Mouse (Mus musculus) heart, embryonic 16.5 days (tissue): ENCODE results near the gene Mettl11b. TPM values are rescaled to one million over a fixed set of nuclear protein-coding genes. Genes with fewer than 3 reads are reported as not detected.

Source experiments
- ATAC-seq: fragments of 200-750 bp; cut with Nextera tagmentation; replicated peaks from 2 replicates; pipeline ENCODE4 v1.8.0; 2017; ENCODE audit warnings: moderate number of reproducible peaks; ENCODE audit not compliant: insufficient read depth, low FRiP score; ENCODE audit errors: extremely low read depth
- H3K27ac ChIP-seq: fragments of 300-500 bp; sonication (generic); 2 replicates; pipeline ENCODE4 v1.5.1; 2014; ENCODE audit warnings: mild to moderate bottlenecking, low read length, control low read depth, moderate library complexity
- H3K27me3 ChIP-seq: fragments of 300-500 bp; sonication (generic); 2 replicates; pipeline ENCODE4 v1.6.1; 2014; ENCODE audit warnings: low read length, mixed read lengths; ENCODE audit not compliant: control insufficient read depth, insufficient read depth
- H3K36me3 ChIP-seq: fragments of 300-500 bp; sonication (generic); 2 replicates; pipeline ENCODE4 v1.6.1; 2014; ENCODE audit not compliant: control insufficient read depth, insufficient read depth
- H3K4me1 ChIP-seq: fragments of 300-500 bp; sonication (generic); 2 replicates; pipeline ENCODE4 v1.6.1; 2014; ENCODE audit warnings: low read length, mixed read lengths; ENCODE audit not compliant: control insufficient read depth, insufficient read depth
- H3K4me2 ChIP-seq: fragments of 300-500 bp; sonication (generic); 2 replicates; pipeline ENCODE4 v1.6.1; 2014; ENCODE audit warnings: low read depth, mild to moderate bottlenecking, control low read depth, low read length
- H3K4me3 ChIP-seq: fragments of 300-500 bp; sonication (generic); 2 replicates; pipeline ENCODE4 v1.5.1; 2014; ENCODE audit warnings: mild to moderate bottlenecking, control low read depth, low read length
- H3K9ac ChIP-seq: fragments of 300-500 bp; sonication (generic); 2 replicates; pipeline ENCODE4 v1.6.1; 2014; ENCODE audit warnings: low read length, control low read depth
- H3K9me3 ChIP-seq: fragments of 300-500 bp; sonication (generic); replicated peaks from 2 replicates; pipeline ENCODE4 v1.6.1; 2016; ENCODE audit warnings: low read length; ENCODE audit not compliant: control insufficient read depth
- WGBS: fragments of 180-500 bp; shearing (Covaris S2); extraction: QIAGEN DNeasy Blood & Tissue Kit; methylation state at CpG from one replicate; pipeline ENCODE4 v1.1.7; 2014; 5-methylcytosine and 5-hydroxymethylcytosine counted together
- polyA plus RNA-seq: library from polyadenylated mRNA; unstranded; fragments of >200 nt; fragmentation: Nextera tagmentation; extraction: Ambion mirVana; gene quantifications from 2 replicates; pipeline ENCODE4 v1.2.1, GENCODE M21; 2015

Mettl11b gene
- polyA plus RNA-seq, 1 experiment from 2014 or later, result not detected

- Histone ChIP-seq H3K27me3 (no peaks in the 10 kb centered on the region), H3K9ac (no peak overlapping the region), H3K4me1 (0 out of 2 replicates have a peak, but pooled peaks cover 2% of the 10 kb centered on the region), H3K4me2 (no peak overlapping the region), H3K4me3 (no peak overlapping the region), H3K9me3 (no peaks in the 10 kb centered on the region), H3K27ac (no peak overlapping the region), H3K36me3 (no peaks in the 10 kb centered on the region)
- ATAC-seq, result no peak
Observed at GRCm38 (mm10) chr1:163658535-163658928, 66.5 kb downstream of the Mettl11b start.

GRCm38 (mm10) chr1:163657766-163658534, 67.1 kb downstream of the Mettl11b start:
- no peak overlapping the region for H3K4me2 ChIP-seq
- H3K4me1 ChIP-seq, result 0 out of 2 replicates have a peak, but pooled peaks cover 2% of the 10 kb centered on the region
- 70% methylated on average over 7 of the region's 7 CpGs for WGBS
- ATAC-seq, result no peak
- H3K4me3 ChIP-seq, result no peak overlapping the region
- no peaks in the 10 kb centered on the region for H3K27me3 ChIP-seq
- no peak overlapping the region for H3K27ac ChIP-seq
- no peaks in the 10 kb centered on the region for H3K36me3 ChIP-seq
- H3K9me3 ChIP-seq, result no peaks in the 10 kb centered on the region
- H3K9ac ChIP-seq, result no peak overlapping the region

- no peaks in the 10 kb centered on the region for H3K27me3 ChIP-seq
- no peak overlapping the region for H3K27ac ChIP-seq
- WGBS, result 63% methylated on average over 2 of the region's 2 CpGs
- no peak overlapping the region for H3K4me3 ChIP-seq
- H3K4me1 ChIP-seq, result 0 out of 2 replicates have a peak, but pooled peaks cover 2% of the 10 kb centered on the region
- H3K9ac ChIP-seq, result no peak overlapping the region
- H3K4me2 ChIP-seq, result no peak overlapping the region
- H3K36me3 ChIP-seq, result no peaks in the 10 kb centered on the region
- H3K9me3 ChIP-seq, result no peaks in the 10 kb centered on the region
- no peak for ATAC-seq
Observed at GRCm38 (mm10) chr1:163657056-163657455, 68.0 kb downstream of the Mettl11b start.

- Histone ChIP-seq H3K27ac (no peak overlapping the region), H3K4me1 (0 out of 2 replicates have a peak, but pooled peaks cover 2% of the 10 kb centered on the region), H3K4me3 (no peak overlapping the region), H3K9ac (no peak overlapping the region), H3K9me3 (no peaks in the 10 kb centered on the region), H3K36me3 (no peaks in the 10 kb centered on the region), H3K4me2 (no peak overlapping the region), H3K27me3 (no peaks in the 10 kb centered on the region)
- no peak for ATAC-seq
- 87% methylated on average over 5 of the region's 5 CpGs for WGBS
Observed at GRCm38 (mm10) chr1:163656432-163656831, 68.6 kb downstream of the Mettl11b start.

Other genes with a start within 250 kb of the Mettl11b start
- 18.0 and 18.8 TPM in 2 replicates for gene Kifap3, start 54.4 kb upstream of the Mettl11b start, polyA plus RNA-seq
- gene Scyl3, start 203.9 kb upstream of the Mettl11b start, polyA plus RNA-seq, result 9.5 and 10.8 TPM in 2 replicates